Comparison of ENCODE assay signal across 8 mouse cellular contexts in genomic region chr6:100660395-100660794, GRCm38 (mm10). TPM values are rescaled to one million over a fixed set of nuclear protein-coding genes. Genes with fewer than 3 reads are reported as not detected.
DNase-seq lines count a peak whose midpoint lies in the region.
"Had no signal": no experiment of that assay in that cellular context is flagged by ENCODE, and none has a peak within 500 bp of the region (broad histone marks: within the 10 kb centered on the region; RNA-seq: fewer than 3 reads in every experiment).

No protein-coding gene starts in this region.

- peak; percentile 55 for DNase-seq in Muller cell, postnatal 12 days (ENCODE audit: inconsistent ontology term)
- peak; percentile 85 for DNase-seq in adrenal gland, postnatal 14 days
- DNase-seq in gastrocnemius, adult 18-20 months (ENCODE audit: low spot score) = peak; percentile 53
- DNase-seq in layer of hippocampus, adult 18-20 months (ENCODE audit: low spot score in 2 of 2) = peak; percentile 73 to 84
- DNase-seq in lung, postnatal 4 days = peak; percentile 30 to 68
- DNase-seq in retina, postnatal 1 day = no peak
- DNase-seq in thymus, postnatal 14 days = no peak
- DNase-seq: liver, embryonic 13.5 days had no signal

RNA-seq across cellular contexts. Expression of gene Shq1, which starts 10.6 kb away (rescaled TPM):
- 8.3 and 8.4 TPM in 2 replicates for total RNA-seq in adrenal gland, postnatal 14 days (2021)
- 1 to 10 TPM; 1.5 to 2.3 TPM for total RNA-seq in gastrocnemius, adult 18-20 months (2021)
- total RNA-seq in layer of hippocampus, adult 18-20 months (2021) = 1 to 10 TPM; 6.4 to 6.5 TPM

RNA-seq across cellular contexts. Expression of gene Gxylt2, which starts 44.1 kb away (rescaled TPM):
- 0.85 and 2.2 TPM in 2 replicates for total RNA-seq in adrenal gland, postnatal 14 days (2021)
- under 1 TPM; 0.32 to 0.66 TPM for total RNA-seq in gastrocnemius, adult 18-20 months (2021)
- total RNA-seq in layer of hippocampus, adult 18-20 months (2021) = 1 to 10 TPM; 1.6 to 1.9 TPM

Comparison
In these comparisons a context has a peak if more than half of its experiments do, and no peak if none do; other contexts are left out.
1. DNase-seq: peak in Muller cell, postnatal 12 days (single experiment), adrenal gland, postnatal 14 days (single experiment), gastrocnemius, adult 18-20 months (single experiment), layer of hippocampus, adult 18-20 months (2 of 2) and lung, postnatal 4 days (2 of 2); none in retina, postnatal 1 day (single experiment) and thymus, postnatal 14 days (single experiment).